9 mouse cellular contexts compared by ENCODE assay signal in genomic region chr4:131849986-131850638, GRCm38 (mm10). TPM values are rescaled to one million over a fixed set of nuclear protein-coding genes. Genes with fewer than 3 reads are reported as not detected.
A peak's percentile ranks its signal among the peaks of the same experiment; 100 is the strongest.
DNase-seq lines count a peak whose midpoint lies in the region; ATAC-seq lines count a peak whose summit lies in the region.
"Had no signal": no experiment of that assay in that cellular context is flagged by ENCODE, and none has a peak within 500 bp of the region (broad histone marks: within the 10 kb centered on the region; RNA-seq: fewer than 3 reads in every experiment).

No protein-coding gene starts in this region.

- no peak overlapping the region; the same call in 1 of the 2 replicates for H3K4me2 ChIP-seq in kidney, embryonic 14.5 days (replicated peaks; ENCODE audit: low read depth, low read length)
- H3K4me2 ChIP-seq in embryonic facial prominence, embryonic 15.5 days (replicated peaks) = no peak overlapping the region
- H3K4me2 ChIP-seq in liver, embryonic 11.5 days = no peak overlapping the region
- H3K4me2 ChIP-seq: liver, embryonic 15.5 days had no signal

- H3K9me3 ChIP-seq in kidney, embryonic 14.5 days (ENCODE audit: control insufficient read depth, low read length) = no peaks in the 10 kb centered on the region
- H3K9me3 ChIP-seq in embryonic facial prominence, embryonic 15.5 days (replicated peaks) = no peaks in the 10 kb centered on the region
- no peaks in the 10 kb centered on the region for H3K9me3 ChIP-seq in liver, embryonic 11.5 days (ENCODE audit: control insufficient read depth, low read length)
- H3K9me3 ChIP-seq: liver, embryonic 15.5 days had no signal

- no peak overlapping the region for H3K4me3 ChIP-seq in kidney, embryonic 14.5 days (ENCODE audit: low read length)
- no peak overlapping the region for H3K4me3 ChIP-seq in embryonic facial prominence, embryonic 15.5 days (replicated peaks)
- H3K4me3 ChIP-seq in liver, embryonic 11.5 days (ENCODE audit: low read depth, low read length) = no peak overlapping the region
- H3K4me3 ChIP-seq: liver, embryonic 15.5 days had no signal

- intact Hi-C loops in heart, postnatal 10 days (cut with DNase I) = no loop called here
- intact Hi-C loops in left cerebral cortex, postnatal 14 days (cut with DNase I) = no loop called here

- DNase-seq in kidney, adult 8-10 months = no peak
- peak; percentile 78 for DNase-seq in heart, postnatal 10 days
- peak; percentile 74 to 78 for DNase-seq in left cerebral cortex, postnatal 14 days (ENCODE audit: low spot score in 2 of 2)
- DNase-seq in right cerebral cortex, postnatal 25 days = peak; percentile 31
- no peak for DNase-seq in retina, embryonic 14.5 days (ENCODE audit: low spot score)
- DNase-seq in liver, embryonic 11.5 days (ENCODE audit: low spot score) = no peak

- H3K4me1 ChIP-seq in kidney, embryonic 14.5 days (ENCODE audit: control insufficient read depth, insufficient read depth, low read length) = peaks cover 7% of the 10 kb centered on the region; the same call in 1 of the 2 replicates
- H3K4me1 ChIP-seq in embryonic facial prominence, embryonic 15.5 days = peaks cover 20% of the 10 kb centered on the region
- H3K4me1 ChIP-seq in liver, embryonic 11.5 days (replicated peaks; ENCODE audit: control insufficient read depth, insufficient read depth, low read length) = no peaks in the 10 kb centered on the region

- H3K36me3 ChIP-seq in kidney, embryonic 14.5 days (ENCODE audit: control insufficient read depth, insufficient read depth, low read length) = no peaks in the 10 kb centered on the region
- no peaks in the 10 kb centered on the region for H3K36me3 ChIP-seq in embryonic facial prominence, embryonic 15.5 days
- H3K36me3 ChIP-seq in liver, embryonic 11.5 days (ENCODE audit: control insufficient read depth, insufficient read depth, low read length) = no peaks in the 10 kb centered on the region; the same call in 1 of the 2 replicates

- H3K27ac ChIP-seq in kidney, embryonic 14.5 days (ENCODE audit: low read depth, low read length) = peak overlapping the region; percentile 47; the same call in 1 of the 2 replicates
- peak overlapping the region; percentile 73 for H3K27ac ChIP-seq in embryonic facial prominence, embryonic 15.5 days (replicated peaks)
- no peak overlapping the region for H3K27ac ChIP-seq in liver, embryonic 11.5 days (ENCODE audit: low read depth, low read length)
- H3K27ac ChIP-seq: liver, embryonic 15.5 days had no signal

- no peak overlapping the region for H3K9ac ChIP-seq in kidney, embryonic 14.5 days (ENCODE audit: low read depth, low read length)
- no peak overlapping the region for H3K9ac ChIP-seq in embryonic facial prominence, embryonic 15.5 days
- H3K9ac ChIP-seq in liver, embryonic 11.5 days (ENCODE audit: low read depth, low read length) = no peak overlapping the region
- H3K9ac ChIP-seq: liver, embryonic 15.5 days had no signal

- ATAC-seq in kidney, embryonic 14.5 days (ENCODE audit: low FRiP score, low TSS enrichment) = no peak
- ATAC-seq in embryonic facial prominence, embryonic 15.5 days (ENCODE audit: insufficient number of reproducible peaks, low FRiP score, low TSS enrichment, low read depth) = no peak
- ATAC-seq in liver, embryonic 11.5 days (replicated peaks; ENCODE audit: low FRiP score) = no peak

- no peaks in the 10 kb centered on the region for H3K27me3 ChIP-seq in kidney, embryonic 14.5 days (ENCODE audit: control insufficient read depth, insufficient read depth, low read length)
- no peaks in the 10 kb centered on the region for H3K27me3 ChIP-seq in embryonic facial prominence, embryonic 15.5 days
- no peaks in the 10 kb centered on the region for H3K27me3 ChIP-seq in liver, embryonic 11.5 days (replicated peaks; ENCODE audit: control insufficient read depth, insufficient read depth, low read length)
- H3K27me3 ChIP-seq: liver, embryonic 15.5 days had no signal

- WGBS in kidney, embryonic 14.5 days = 33% methylated on average over 5 of the region's 5 CpGs
- 27% methylated on average over 5 of the region's 5 CpGs for WGBS in embryonic facial prominence, embryonic 15.5 days
- WGBS in liver, embryonic 11.5 days = 69% methylated on average over 5 of the region's 5 CpGs

RNA-seq across cellular contexts. Expression of gene Mecr, which starts 6.8 kb away (rescaled TPM):
- polyA plus RNA-seq in kidney, embryonic 14.5 days (2014; fragmentation: Nextera tagmentation; extraction: Ambion mirVana) = 40.9 and 46.6 TPM in 2 replicates
- polyA plus RNA-seq in embryonic facial prominence, embryonic 15.5 days (2015; fragmentation: Nextera tagmentation; extraction: Ambion mirVana) = 41.9 and 49.7 TPM in 2 replicates
- 10 to 100 TPM; 31.7 to 33.2 TPM for total RNA-seq in heart, postnatal 10 days (2021)
- total RNA-seq in left cerebral cortex, postnatal 14 days (2021) = 10 to 100 TPM; 31.6 to 34.7 TPM
- polyA plus RNA-seq in liver, embryonic 11.5 days (2014; fragmentation: Nextera tagmentation; extraction: Ambion mirVana) = 59.3 and 64.4 TPM in 2 replicates

RNA-seq across cellular contexts. Expression of gene Ptpru, which starts 12.0 kb away (rescaled TPM):
- polyA plus RNA-seq in kidney, embryonic 14.5 days (2014; fragmentation: Nextera tagmentation; extraction: Ambion mirVana) = 17.0 and 25.2 TPM in 2 replicates
- 26.7 and 27.4 TPM in 2 replicates for polyA plus RNA-seq in embryonic facial prominence, embryonic 15.5 days (2015; fragmentation: Nextera tagmentation; extraction: Ambion mirVana)
- total RNA-seq in heart, postnatal 10 days (2021) = 1 to 10 TPM; 2.0 to 3.0 TPM
- 10 to 100 TPM; 63.8 to 64.9 TPM for total RNA-seq in left cerebral cortex, postnatal 14 days (2021)
- 5.8 and 6.1 TPM in 2 replicates for polyA plus RNA-seq in liver, embryonic 11.5 days (2014; fragmentation: Nextera tagmentation; extraction: Ambion mirVana)

RNA-seq across cellular contexts. Expression of gene Srsf4, which starts 23.3 kb away (rescaled TPM):
- 82.4 and 118 TPM in 2 replicates for polyA plus RNA-seq in kidney, embryonic 14.5 days (2014; fragmentation: Nextera tagmentation; extraction: Ambion mirVana)
- 101 and 103 TPM in 2 replicates for polyA plus RNA-seq in embryonic facial prominence, embryonic 15.5 days (2015; fragmentation: Nextera tagmentation; extraction: Ambion mirVana)
- 10 to 100 TPM; 53.6 to 53.7 TPM for total RNA-seq in heart, postnatal 10 days (2021)
- total RNA-seq in left cerebral cortex, postnatal 14 days (2021) = 10 to 100 TPM; 67.2 to 78.6 TPM
- 113 and 118 TPM in 2 replicates for polyA plus RNA-seq in liver, embryonic 11.5 days (2014; fragmentation: Nextera tagmentation; extraction: Ambion mirVana)

Comparison
In these comparisons a context has a peak if more than half of its experiments do, and no peak if none do; other contexts are left out.
1. DNase-seq: peak in heart, postnatal 10 days (2 of 2), left cerebral cortex, postnatal 14 days (2 of 2) and right cerebral cortex, postnatal 25 days (single experiment); none in kidney, adult 8-10 months (0 of 2), retina, embryonic 14.5 days (single experiment) and liver, embryonic 11.5 days (single experiment).